Mouse (Mus musculus): ENCODE data around the gene Abcb5. TPM values are rescaled to one million over a fixed set of nuclear protein-coding genes. Genes with fewer than 3 reads are reported as not detected.
A peak's percentile ranks its signal among the peaks of the same experiment; 100 is the strongest.
"Not testable (repeated sequence)": the region's sequence is repeated elsewhere in the genome, so short reads cannot be mapped to it uniquely, and the experiment has no call there.

Gene Abcb5
- polyA plus RNA-seq (2015; fragmentation: Nextera tagmentation; extraction: Ambion mirVana): not detected in 2 replicates

DNA sequence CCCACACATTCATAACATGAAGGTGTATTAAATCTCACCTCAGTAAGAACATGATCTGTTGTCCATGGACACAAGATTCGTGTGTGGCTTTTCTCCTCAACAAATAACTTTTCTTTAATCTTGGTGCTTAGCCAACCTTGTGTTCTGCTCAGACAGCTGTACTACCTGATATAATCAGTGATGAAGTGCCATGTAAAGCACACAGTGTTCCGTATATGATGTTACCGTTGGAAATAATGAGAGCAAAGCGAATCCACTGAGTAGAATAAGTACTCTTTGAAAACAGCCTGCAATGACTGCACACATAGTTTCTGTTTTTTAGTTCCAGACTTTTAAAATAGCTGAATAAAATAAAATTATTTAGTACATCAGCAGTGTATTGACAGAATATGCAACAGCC, at the start of gene Abcb5:
Gene Abcb5 (minus strand): TSS at position 101 of the 400 bp plus-strand sequence.
- WGBS: 83% methylated on average over 4 of the region's 4 CpGs
- ATAC-seq (ENCODE audit: low FRiP score): no peak

DNA sequence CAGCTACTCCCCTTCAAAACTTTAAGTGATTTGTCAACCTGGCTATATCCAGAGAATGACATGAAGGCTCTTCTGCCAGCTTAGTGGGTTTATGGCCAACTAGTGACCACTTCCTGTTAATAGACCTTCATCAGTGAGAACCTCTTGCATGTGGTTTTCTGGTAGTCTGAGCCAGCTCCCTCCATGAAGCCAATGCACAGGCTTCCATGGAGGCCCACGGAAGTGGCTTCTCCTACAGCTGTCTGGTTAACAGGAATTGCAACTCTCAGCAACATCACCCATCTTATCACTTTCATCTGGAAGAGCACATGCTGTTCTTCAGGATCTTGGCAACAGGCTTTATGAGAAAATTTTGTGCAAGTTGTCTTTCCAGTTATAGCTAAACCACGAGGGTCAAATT, 33.0 kb upstream of the Abcb5 start:
- Histone ChIP-seq H3K4me1 (replicated peaks) (no peaks in the 10 kb centered on the region), H3K27ac (no peak overlapping the region), H3K9me3 (no peaks in the 10 kb centered on the region), H3K27me3 (no peaks in the 10 kb centered on the region), H3K4me3 (no peak overlapping the region), H3K36me3 (no peaks in the 10 kb centered on the region), H3K4me2 (no peak overlapping the region), H3K9ac (no peak overlapping the region)
- 76% methylated on average over 2 of the region's 2 CpGs for WGBS
- ATAC-seq (ENCODE audit: low FRiP score): no peak

More for the DNA sequence above, at the start of gene Abcb5:
- no peaks in the 10 kb centered on the region for H3K36me3 ChIP-seq
- no peak within 1 kb of the TSS for H3K9ac ChIP-seq
- H3K27me3 ChIP-seq: no peaks in the 10 kb centered on the region
- H3K4me1 ChIP-seq (replicated peaks): no peaks in the 10 kb centered on the region
- H3K27ac ChIP-seq: no peak within 1 kb of the TSS
- no peak within 1 kb of the TSS for H3K4me3 ChIP-seq
- no peak within 1 kb of the TSS for H3K4me2 ChIP-seq
- no peaks in the 10 kb centered on the region for H3K9me3 ChIP-seq

DNA sequence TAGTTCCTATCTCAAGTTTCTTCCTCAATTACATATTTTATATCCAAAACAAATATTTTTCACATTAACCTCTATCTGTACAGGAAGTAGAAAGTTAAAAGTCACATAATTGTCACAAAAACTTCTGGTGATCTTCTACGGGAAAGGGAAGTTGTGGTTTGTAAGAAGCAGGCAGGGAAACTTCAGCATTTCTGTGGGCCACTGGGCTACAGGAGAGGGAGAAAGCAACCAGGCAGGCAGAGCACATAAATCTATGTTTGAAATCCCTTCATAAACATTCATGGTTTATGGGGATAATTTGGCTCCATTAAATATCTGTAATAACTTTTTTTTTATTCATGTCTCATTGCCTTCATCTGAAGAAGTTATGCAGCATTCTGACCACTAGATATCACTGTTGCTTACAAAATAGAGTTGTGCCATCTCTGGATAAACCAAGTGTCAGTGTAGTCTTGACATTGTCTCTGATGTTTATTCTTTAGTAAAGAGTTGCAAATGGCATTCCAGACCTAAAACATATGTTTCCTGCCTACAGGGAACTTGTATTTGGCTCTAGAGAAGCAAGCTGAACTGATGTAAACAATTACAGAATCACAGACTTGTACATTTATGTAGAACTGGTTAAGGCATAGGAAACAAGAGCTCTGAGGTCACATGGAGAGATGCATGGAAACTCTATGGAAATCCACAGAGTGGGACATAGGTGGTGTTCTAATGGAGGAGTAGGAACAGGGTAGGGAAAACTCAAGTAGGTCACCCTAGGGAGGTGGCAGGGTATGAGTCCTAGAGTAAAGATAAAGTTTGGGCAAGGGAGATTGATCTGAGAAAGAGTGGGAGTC, 28.3 kb upstream of the Abcb5 start:
- Histone ChIP-seq H3K4me3 (no peak overlapping the region), H3K27me3 (no peaks in the 10 kb centered on the region), H3K4me1 (replicated peaks) (no peaks in the 10 kb centered on the region), H3K9me3 (no peaks in the 10 kb centered on the region), H3K27ac (no peak overlapping the region), H3K4me2 (no peak overlapping the region), H3K9ac (no peak overlapping the region), H3K36me3 (no peaks in the 10 kb centered on the region)
- WGBS: 84% methylated on average over 1 of the region's 1 CpGs
- ATAC-seq (ENCODE audit: low FRiP score): no peak

DNA sequence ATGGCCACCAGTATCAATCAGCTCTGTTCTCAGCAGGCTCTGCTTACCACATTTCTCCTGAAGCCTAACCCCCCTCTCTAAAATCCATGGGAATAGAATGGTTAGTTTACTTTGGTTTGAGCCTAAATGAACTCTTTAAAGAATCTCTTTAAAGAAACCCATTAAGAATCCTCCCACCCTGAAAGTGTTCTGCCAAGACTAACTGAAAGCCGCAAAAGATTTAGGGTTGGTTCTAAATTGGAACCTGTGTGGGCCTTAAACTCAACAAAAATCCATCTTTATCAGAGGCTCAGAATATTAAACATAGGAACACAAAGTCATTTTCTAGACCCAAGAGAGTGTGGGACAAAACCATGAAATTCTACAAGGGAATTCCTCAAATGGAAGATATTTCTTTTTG, 18.6 kb upstream of the Abcb5 start:
- no peaks in the 10 kb centered on the region for H3K9me3 ChIP-seq
- H3K36me3 ChIP-seq: no peaks in the 10 kb centered on the region
- no peaks in the 10 kb centered on the region for H3K27me3 ChIP-seq
- no peak overlapping the region for H3K27ac ChIP-seq
- H3K4me3 ChIP-seq: no peak overlapping the region
- H3K4me2 ChIP-seq: no peak overlapping the region
- no peaks in the 10 kb centered on the region for H3K4me1 ChIP-seq (replicated peaks)
- 83% methylated on average over 1 of the region's 1 CpGs for WGBS
- ATAC-seq (ENCODE audit: low FRiP score): no peak
- H3K9ac ChIP-seq: no peak overlapping the region

DNA sequence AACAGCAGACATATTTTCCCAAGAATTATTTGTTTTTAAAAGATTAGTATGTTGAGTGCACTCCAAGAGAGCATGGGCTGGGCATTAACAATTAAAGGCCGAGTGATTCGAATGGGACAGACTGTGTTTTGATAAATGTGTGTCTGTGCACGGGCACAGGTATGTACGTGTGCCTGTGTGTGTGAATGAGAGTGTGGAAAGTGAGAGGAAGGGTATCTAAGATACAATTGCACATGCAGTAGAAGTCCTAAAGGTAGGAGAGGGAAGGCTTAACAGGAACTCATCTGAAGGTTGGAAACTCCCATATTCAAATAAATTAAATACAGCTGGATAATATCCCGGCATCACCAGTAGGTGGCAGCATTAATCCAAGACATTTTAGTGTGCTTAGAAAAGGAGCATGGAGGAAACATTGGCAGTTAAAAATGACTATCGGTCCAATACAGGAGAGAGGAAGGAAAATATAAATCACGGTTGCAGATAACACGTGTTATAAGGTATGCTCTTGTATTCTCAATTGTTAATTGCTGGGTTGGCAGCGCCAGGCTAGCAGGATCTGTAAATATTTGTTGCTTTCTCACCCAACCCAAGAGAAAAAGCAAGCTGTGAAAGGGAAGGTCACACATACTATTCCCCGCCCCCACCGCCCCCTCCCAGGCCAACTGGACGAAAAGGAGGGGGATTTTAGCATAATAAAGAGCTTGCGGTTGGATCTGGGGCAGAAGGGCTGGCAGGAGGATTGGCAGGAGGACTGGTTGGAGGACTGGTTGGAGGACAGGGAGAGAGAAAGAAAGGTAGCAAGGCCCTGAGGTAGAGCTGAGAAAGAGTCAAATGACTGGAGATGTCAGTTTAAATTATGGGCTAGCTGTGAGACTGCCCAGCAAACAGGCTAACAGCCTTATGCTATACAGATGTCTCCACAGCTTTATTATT, 35.6 kb downstream of the Abcb5 start:
- Histone ChIP-seq H3K27ac (no peak overlapping the region), H3K9ac (peak overlapping the region; percentile 55; the same call in 1 of the 2 replicates), H3K4me3 (peak overlapping the region; percentile 24), H3K4me2 (peak overlapping the region; percentile 47), H3K9me3 (no peaks in the 10 kb centered on the region), H3K36me3 (no peaks in the 10 kb centered on the region), H3K4me1 (replicated peaks) (peaks cover 9% of the 10 kb centered on the region), H3K27me3 (no peaks in the 10 kb centered on the region)
- 22% methylated on average over 13 of the region's 13 CpGs for WGBS
- peak; percentile 71 for ATAC-seq (ENCODE audit: low FRiP score)

DNA sequence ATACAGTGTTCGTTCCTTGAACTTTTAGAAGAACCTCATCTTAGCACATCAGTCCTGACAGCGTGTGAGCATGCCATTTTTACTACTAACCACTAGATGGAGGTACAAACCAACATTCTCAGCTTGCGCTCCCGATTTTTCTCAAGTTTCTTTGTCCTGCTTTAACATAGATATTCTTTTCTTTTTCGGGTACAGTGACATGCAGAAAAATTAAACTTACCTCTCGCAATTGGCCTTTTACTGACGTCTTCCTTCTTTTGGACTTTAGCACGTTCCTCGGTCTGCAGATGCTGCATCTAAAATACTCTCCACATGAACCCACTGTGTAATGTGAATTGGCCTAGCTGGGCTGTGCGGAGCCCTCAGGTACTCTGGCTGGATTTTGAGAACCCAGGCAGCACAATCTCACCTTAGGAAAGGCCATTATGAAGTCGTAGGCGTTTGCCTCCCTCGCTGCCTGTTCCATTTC, 39.4 kb downstream of the Abcb5 start:
- WGBS: 19% methylated on average over 13 of the region's 13 CpGs
- Histone ChIP-seq H3K4me3 (peak overlapping the region; percentile 25; the same call in 1 of the 2 replicates), H3K4me1 (replicated peaks) (peaks cover 9% of the 10 kb centered on the region), H3K36me3 (no peaks in the 10 kb centered on the region), H3K9me3 (no peaks in the 10 kb centered on the region), H3K4me2 (peak overlapping the region; percentile 52), H3K27ac (no peak overlapping the region), H3K9ac (peak overlapping the region; percentile 61), H3K27me3 (no peaks in the 10 kb centered on the region)
- ATAC-seq (ENCODE audit: low FRiP score): peak; percentile 79

DNA sequence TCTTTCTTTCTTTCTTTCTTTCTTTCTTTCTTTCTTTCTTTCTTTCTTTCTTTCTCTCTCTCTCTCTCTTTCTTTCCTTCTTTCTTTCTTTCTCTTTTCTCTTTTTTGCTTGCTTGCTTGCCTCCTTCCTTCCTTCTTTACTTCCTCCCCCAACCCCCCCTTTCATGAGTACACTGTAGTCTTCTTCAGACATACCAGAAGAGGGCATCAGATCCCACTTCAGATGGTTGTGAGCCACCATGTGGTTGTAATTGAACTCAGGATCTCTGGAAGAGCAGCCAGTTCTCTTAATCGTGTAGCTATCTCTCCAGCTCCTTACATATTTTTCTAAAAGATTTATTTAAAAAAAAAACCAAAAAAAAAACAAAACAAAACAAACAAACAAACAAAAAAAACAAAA, 42.3 kb downstream of the Abcb5 start:
- 57% methylated on average over 1 of the region's 1 CpGs for WGBS
- not testable (repeated sequence) for H3K4me2 ChIP-seq; H3K4me1 ChIP-seq (replicated peaks); H3K27ac ChIP-seq; H3K4me3 ChIP-seq; H3K27me3 ChIP-seq; ATAC-seq (ENCODE audit: low FRiP score); H3K9ac ChIP-seq; H3K9me3 ChIP-seq; H3K36me3 ChIP-seq

DNA sequence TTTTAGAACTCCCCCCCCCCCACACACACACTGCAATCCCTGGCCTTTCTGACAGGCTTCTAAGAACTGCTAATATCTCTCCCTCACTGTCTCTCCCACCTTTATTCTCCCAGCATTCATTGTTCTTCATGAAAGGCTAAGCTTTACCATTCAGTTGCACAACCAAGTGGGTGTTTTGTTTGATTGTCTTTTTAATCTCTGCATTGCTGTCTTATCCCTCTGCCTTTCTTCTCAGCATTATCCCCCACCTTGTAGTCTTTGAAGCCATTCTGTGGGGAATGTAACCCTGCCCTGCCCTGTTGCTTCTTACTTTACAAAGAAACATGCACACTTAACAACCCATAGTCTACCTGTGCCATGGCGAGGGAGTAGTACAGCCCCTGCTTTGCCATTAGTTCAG, 48.5 kb downstream of the Abcb5 start:
- Histone ChIP-seq H3K4me2 (no peak overlapping the region), H3K9me3 (no peaks in the 10 kb centered on the region), H3K36me3 (no peaks in the 10 kb centered on the region), H3K4me1 (replicated peaks) (no peaks in the 10 kb centered on the region), H3K27ac (no peak overlapping the region), H3K9ac (no peak overlapping the region), H3K4me3 (no peak overlapping the region), H3K27me3 (no peaks in the 10 kb centered on the region)
- 47% methylated on average over 1 of the region's 1 CpGs for WGBS
- ATAC-seq (ENCODE audit: low FRiP score): no peak

DNA sequence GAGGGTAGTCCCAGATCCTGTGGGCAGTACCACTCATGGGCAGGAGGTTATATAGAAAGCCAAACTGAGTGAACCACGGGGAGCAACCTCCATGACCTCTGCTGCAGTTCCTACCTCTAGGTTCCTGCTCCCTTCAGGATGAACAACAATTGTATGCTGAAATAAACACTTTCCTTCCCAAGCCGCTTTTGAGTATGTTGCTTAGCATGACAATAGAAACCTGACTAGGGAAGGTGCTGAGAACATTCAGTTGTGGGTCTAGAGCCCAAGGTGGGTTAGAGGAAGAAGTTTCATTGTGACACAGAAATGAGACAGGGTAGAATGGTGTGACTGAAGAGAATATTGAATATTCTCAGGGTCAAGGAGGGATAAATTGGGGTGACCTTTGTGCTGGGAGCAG, 55.9 kb downstream of the Abcb5 start:
- H3K4me3 ChIP-seq: no peak overlapping the region
- H3K4me2 ChIP-seq: no peak overlapping the region
- no peaks in the 10 kb centered on the region for H3K36me3 ChIP-seq
- ATAC-seq (ENCODE audit: low FRiP score): no peak
- 67% methylated on average over 2 of the region's 2 CpGs for WGBS
- H3K9ac ChIP-seq: no peak overlapping the region
- no peaks in the 10 kb centered on the region for H3K27me3 ChIP-seq
- no peaks in the 10 kb centered on the region for H3K4me1 ChIP-seq (replicated peaks)
- no peaks in the 10 kb centered on the region for H3K9me3 ChIP-seq
- no peak overlapping the region for H3K27ac ChIP-seq

DNA sequence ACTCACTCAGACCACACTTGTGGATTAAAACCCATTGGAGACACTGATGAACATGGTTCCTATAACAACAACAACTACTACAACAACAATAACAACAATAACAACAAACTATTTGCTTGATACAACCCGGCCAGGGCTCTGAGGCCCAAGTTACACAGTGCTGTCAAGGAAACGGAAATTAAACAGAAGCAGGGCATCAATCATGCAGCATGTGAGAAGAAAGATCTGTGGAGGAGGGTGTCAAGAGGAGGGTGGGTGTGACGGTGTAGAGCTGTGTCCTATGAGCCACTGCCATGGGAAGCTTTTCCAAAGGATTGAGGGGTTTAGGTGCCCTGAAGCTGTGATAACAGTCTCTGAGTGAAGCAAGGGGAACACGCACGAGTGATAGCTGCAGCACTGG, 64.0 kb downstream of the Abcb5 start:
- Histone ChIP-seq H3K27ac (no peak overlapping the region), H3K4me1 (replicated peaks) (no peaks in the 10 kb centered on the region), H3K9ac (no peak overlapping the region), H3K4me2 (no peak overlapping the region), H3K27me3 (no peaks in the 10 kb centered on the region), H3K4me3 (no peak overlapping the region), H3K36me3 (no peaks in the 10 kb centered on the region), H3K9me3 (no peaks in the 10 kb centered on the region)
- 50% methylated on average over 5 of the region's 5 CpGs for WGBS
- ATAC-seq (ENCODE audit: low FRiP score): no peak

DNA sequence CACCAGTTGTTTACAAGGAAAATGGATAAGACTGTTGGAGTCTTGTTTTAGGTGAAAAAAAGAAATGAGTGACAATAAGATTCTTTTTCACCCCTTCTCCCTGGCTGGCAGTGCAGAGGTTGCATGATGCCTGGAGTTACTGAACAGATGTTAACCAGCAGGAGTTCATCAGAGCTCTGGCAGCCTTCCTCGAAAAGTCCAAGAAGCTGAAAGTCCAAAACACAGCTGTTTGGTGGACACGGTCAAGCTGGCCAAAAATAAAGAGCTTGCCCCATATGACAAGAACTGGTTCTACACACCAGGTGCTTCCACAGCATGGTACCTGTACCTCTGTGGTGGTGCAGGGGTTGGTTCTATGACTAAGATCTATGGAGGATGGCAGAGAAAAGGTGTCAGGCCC, 78.3 kb downstream of the Abcb5 start:
- no peaks in the 10 kb centered on the region for H3K36me3 ChIP-seq
- no peak for ATAC-seq (ENCODE audit: low FRiP score)
- H3K9me3 ChIP-seq: no peaks in the 10 kb centered on the region
- no peaks in the 10 kb centered on the region for H3K27me3 ChIP-seq
- H3K9ac ChIP-seq: no peak overlapping the region
- no peak overlapping the region for H3K4me3 ChIP-seq
- no peaks in the 10 kb centered on the region for H3K4me1 ChIP-seq (replicated peaks)
- no peak overlapping the region for H3K27ac ChIP-seq
- H3K4me2 ChIP-seq: no peak overlapping the region
- 80% methylated on average over 2 of the region's 2 CpGs for WGBS

DNA sequence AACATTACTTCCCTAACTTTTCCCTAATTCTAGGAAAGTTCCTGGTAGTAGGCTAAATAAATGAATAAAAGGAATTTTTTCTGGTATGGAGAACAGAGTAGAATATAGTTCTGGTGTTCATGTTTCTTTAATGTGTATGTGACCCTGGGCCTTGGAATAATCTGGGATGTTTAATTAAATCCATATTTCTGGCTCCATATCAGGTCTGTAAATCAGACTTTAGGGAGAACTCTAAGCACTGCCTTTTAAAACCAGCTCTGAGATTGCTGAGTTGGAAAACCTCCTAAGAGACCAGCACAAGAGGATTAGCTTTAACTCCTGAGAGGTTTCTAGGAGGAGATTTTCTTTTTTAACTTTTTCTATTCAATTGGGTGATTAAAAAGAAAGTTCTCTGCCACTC, 83.4 kb downstream of the Abcb5 start:
- H3K4me1 ChIP-seq (replicated peaks): no peaks in the 10 kb centered on the region
- H3K27me3 ChIP-seq: 0 out of 2 replicates have a peak, but pooled peaks cover 3% of the 10 kb centered on the region
- ATAC-seq (ENCODE audit: low FRiP score): no peak
- no peak overlapping the region for H3K9ac ChIP-seq
- H3K36me3 ChIP-seq: no peaks in the 10 kb centered on the region
- no peaks in the 10 kb centered on the region for H3K9me3 ChIP-seq
- no peak overlapping the region for H3K4me2 ChIP-seq
- no peak overlapping the region for H3K4me3 ChIP-seq
- H3K27ac ChIP-seq: no peak overlapping the region

Data from hindbrain, embryonic 13.5 days (tissue).